Mouse (Mus musculus): ENCODE data around the gene Nell1. TPM values are rescaled to one million over a fixed set of nuclear protein-coding genes. Genes with fewer than 3 reads are reported as not detected.

Gene Nell1
- polyA plus RNA-seq, 1 experiment from 2014 or later, result 0.35 TPM

- Histone ChIP-seq H3K4me3 (no peak overlapping the region), H3K9me3 (no peaks in the 10 kb centered on the region), H3K4me1 (no peaks in the 10 kb centered on the region; the same call in 1 of the 2 replicates), H3K27ac (no peak overlapping the region), H3K27me3 (ENCODE audit: poor library complexity, severe bottlenecking) (no peaks in the 10 kb centered on the region), H3K36me3 (replicated peaks) (no peaks in the 10 kb centered on the region)
- no peak for DNase-seq (ENCODE audit: extremely low spot score, low spot score)
- 40% methylated on average over 1 of the region's 1 CpGs for WGBS
Observed at GRCm38 (mm10) chr7:50850271-50850670, 875.6 kb downstream of the Nell1 start.

- WGBS, result 15% methylated on average over 1 of the region's 1 CpGs
- no peaks in the 10 kb centered on the region for H3K9me3 ChIP-seq
- no peak overlapping the region for H3K4me3 ChIP-seq
- no peak overlapping the region for H3K27ac ChIP-seq
- H3K4me1 ChIP-seq, result peaks cover 7% of the 10 kb centered on the region; the same call in 1 of the 2 replicates
- no peaks in the 10 kb centered on the region for H3K27me3 ChIP-seq (ENCODE audit: poor library complexity, severe bottlenecking)
- no peak for DNase-seq (ENCODE audit: extremely low spot score, low spot score)
- no peaks in the 10 kb centered on the region for H3K36me3 ChIP-seq (replicated peaks)
Observed at GRCm38 (mm10) chr7:50870181-50870580, 895.5 kb downstream of the Nell1 start.

GRCm38 (mm10) chr7:50887625-50888024 is 913.0 kb downstream of the Nell1 start:
- H3K27ac ChIP-seq, result no peak overlapping the region
- WGBS, result 85% methylated on average over 3 of the region's 3 CpGs

GRCm38 (mm10) chr7:50899541-50900088 is 925.0 kb downstream of the Nell1 start:
- DNase-seq (ENCODE audit: extremely low spot score, low spot score), result no peak
- 61% methylated on average over 6 of the region's 6 CpGs for WGBS
- H3K4me3 ChIP-seq, result no peak overlapping the region
- H3K4me1 ChIP-seq, result peaks cover 4% of the 10 kb centered on the region; the same call in 1 of the 2 replicates
- H3K9me3 ChIP-seq, result no peaks in the 10 kb centered on the region
- H3K27ac ChIP-seq, result no peak overlapping the region
- H3K36me3 ChIP-seq (replicated peaks), result no peaks in the 10 kb centered on the region
- H3K27me3 ChIP-seq (ENCODE audit: poor library complexity, severe bottlenecking), result no peaks in the 10 kb centered on the region

More at GRCm38 (mm10) chr7:50887625-50888024, 913.0 kb downstream of the Nell1 start:
- no peaks in the 10 kb centered on the region for H3K27me3 ChIP-seq (ENCODE audit: poor library complexity, severe bottlenecking)
- DNase-seq (ENCODE audit: extremely low spot score, low spot score), result no peak
- H3K4me3 ChIP-seq, result no peak overlapping the region
- no peaks in the 10 kb centered on the region for H3K4me1 ChIP-seq
- no peaks in the 10 kb centered on the region for H3K9me3 ChIP-seq
- no peaks in the 10 kb centered on the region for H3K36me3 ChIP-seq (replicated peaks)

Other genes with a start within 250 kb of the Nell1 start
- gene Htatip2, start 215.7 kb upstream of the Nell1 start, polyA plus RNA-seq (2016; fragmentation: Nextera tagmentation; extraction: Ambion mirVana), result 2.8 and 4.2 TPM in 2 replicates
- gene Prmt3, start 196.5 kb upstream of the Nell1 start, polyA plus RNA-seq (2016; fragmentation: Nextera tagmentation; extraction: Ambion mirVana), result 70.2 TPM in 2 replicates
- gene Slc6a5, start 64.7 kb upstream of the Nell1 start, polyA plus RNA-seq (2016; fragmentation: Nextera tagmentation; extraction: Ambion mirVana), result not detected in 2 replicates